Mouse (Mus musculus) embryonic facial prominence, embryonic 13.5 days (tissue): Measurements from ENCODE around the gene Fxr1. TPM values are rescaled to one million over a fixed set of nuclear protein-coding genes. Genes with fewer than 3 reads are reported as not detected.
"Not testable (repeated sequence)": the region's sequence is repeated elsewhere in the genome, so short reads cannot be mapped to it uniquely, and the experiment has no call there.

Source experiments
- ATAC-seq: fragments of 200-750 bp; cut with Nextera tagmentation; 2 replicates; pipeline ENCODE4 v1.8.0; 2017; ENCODE audit warnings: low read depth; ENCODE audit not compliant: insufficient number of reproducible peaks, insufficient read depth, low FRiP score, low TSS enrichment
- H3K27ac ChIP-seq: fragments of 300-500 bp; sonication (generic); 2 replicates; pipeline ENCODE4 v1.5.1; 2015; ENCODE audit warnings: moderate library complexity, mild to moderate bottlenecking, inconsistent platforms
- H3K27me3 ChIP-seq: fragments of 300-500 bp; sonication (generic); 2 replicates; pipeline ENCODE4 v1.6.1; 2015; ENCODE audit warnings: mild to moderate bottlenecking, inconsistent platforms
- H3K36me3 ChIP-seq: fragments of 300-500 bp; sonication (generic); 2 replicates; pipeline ENCODE4 v1.6.1; 2015; ENCODE audit warnings: mild to moderate bottlenecking, inconsistent platforms
- H3K4me1 ChIP-seq: fragments of 300-500 bp; sonication (generic); 2 replicates; pipeline ENCODE4 v1.6.1; 2015; ENCODE audit warnings: inconsistent platforms
- H3K4me2 ChIP-seq: fragments of 300-500 bp; sonication (generic); 2 replicates; pipeline ENCODE4 v1.6.1; 2015; ENCODE audit warnings: moderate library complexity, mild to moderate bottlenecking, inconsistent platforms
- H3K4me3 ChIP-seq: fragments of 300-500 bp; sonication (generic); 2 replicates; pipeline ENCODE4 v1.5.1; 2015; ENCODE audit warnings: mild to moderate bottlenecking, inconsistent platforms
- H3K9ac ChIP-seq: fragments of 300-500 bp; sonication (generic); 2 replicates; pipeline ENCODE4 v1.6.1; 2015; ENCODE audit warnings: mild to moderate bottlenecking, inconsistent platforms
- H3K9me3 ChIP-seq: fragments of 300-500 bp; sonication (generic); 2 replicates; pipeline ENCODE4 v1.6.1; 2016; ENCODE audit warnings: inconsistent platforms
- WGBS: fragments of 180-500 bp; shearing (Covaris S2); methylation state at CpG from one replicate; pipeline ENCODE4 v1.1.7; 2015; ENCODE audit warnings: mixed read lengths; 5-methylcytosine and 5-hydroxymethylcytosine counted together
- polyA plus RNA-seq: library from polyadenylated mRNA; unstranded; fragments of >200 nt; fragmentation: Nextera tagmentation; extraction: Ambion mirVana; gene quantifications from 2 replicates; pipeline ENCODE4 v1.2.1, GENCODE M21; 2015

The Fxr1 gene
- polyA plus RNA-seq, result 61.9 and 64.5 TPM in 2 replicates

GRCm38 (mm10) chr3:34019540-34020381 is at the start of gene Fxr1:
Fxr1 (plus strand) TSS chr3:34019943.
- peaks cover 5% of the 10 kb centered on the region for H3K4me1 ChIP-seq
- under 1% methylated on average over 75 of the region's 97 CpGs for WGBS
- ATAC-seq, result peak; percentile 95
- H3K9me3 ChIP-seq, result no peaks in the 10 kb centered on the region
- peak within 1 kb of the TSS; percentile 94 for H3K27ac ChIP-seq
- H3K36me3 ChIP-seq, result no peaks in the 10 kb centered on the region
- H3K9ac ChIP-seq, result peak within 1 kb of the TSS; percentile 99
- peak within 1 kb of the TSS; percentile 73 for H3K4me2 ChIP-seq
- no peaks in the 10 kb centered on the region for H3K27me3 ChIP-seq
- H3K4me3 ChIP-seq, result peak within 1 kb of the TSS; percentile 96

DNA sequence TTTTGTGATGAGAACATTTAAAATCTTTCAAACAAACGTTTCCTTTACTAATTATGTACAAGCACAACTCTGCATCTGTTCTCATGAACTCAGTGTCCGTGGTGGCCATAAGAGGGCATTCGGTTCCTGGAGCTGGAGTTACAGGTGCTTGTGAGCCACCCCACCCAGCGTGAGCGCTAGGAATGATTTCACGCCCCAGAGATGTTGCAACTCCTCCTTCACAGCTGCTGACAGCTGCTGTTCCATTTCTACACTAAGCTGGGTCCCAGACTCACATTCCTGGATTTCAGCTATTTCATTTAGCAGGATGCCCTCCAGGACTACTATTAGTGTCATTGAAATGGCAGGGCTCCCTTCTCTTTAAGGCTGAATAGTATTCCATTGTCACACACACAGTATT is 40.3 kb upstream of the Fxr1 start:
- H3K4me2 ChIP-seq, result no peak overlapping the region
- no peaks in the 10 kb centered on the region for H3K36me3 ChIP-seq
- ATAC-seq, result no peak
- H3K4me3 ChIP-seq, result no peak overlapping the region
- WGBS, result 65% methylated on average over 6 of the region's 6 CpGs
- H3K4me1 ChIP-seq, result no peaks in the 10 kb centered on the region
- no peak overlapping the region for H3K9ac ChIP-seq
- H3K27ac ChIP-seq, result no peak overlapping the region
- H3K9me3 ChIP-seq, result no peaks in the 10 kb centered on the region
- H3K27me3 ChIP-seq, result no peaks in the 10 kb centered on the region

DNA sequence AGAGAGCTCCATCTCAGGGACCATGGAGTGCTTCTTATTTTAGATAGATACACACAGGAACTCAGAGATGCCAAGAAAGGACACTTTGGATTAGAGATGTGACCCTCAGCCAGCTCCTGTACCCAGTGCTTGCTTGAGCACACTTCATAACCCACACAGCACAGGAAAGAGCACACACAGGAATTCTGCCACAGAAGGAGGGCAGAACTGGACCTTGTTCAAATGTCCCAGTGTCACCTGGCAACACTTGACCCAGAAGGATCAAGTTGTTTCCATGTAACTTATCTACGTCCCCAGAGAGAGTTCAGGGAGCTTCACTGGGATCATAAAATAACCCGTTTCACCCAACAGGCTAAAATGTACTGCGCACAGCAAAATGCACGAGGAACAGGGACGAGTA is 37.0 kb upstream of the Fxr1 start:
- 83% methylated on average over 5 of the region's 5 CpGs for WGBS
- no peaks in the 10 kb centered on the region for H3K36me3 ChIP-seq
- no peak overlapping the region for H3K4me3 ChIP-seq
- no peaks in the 10 kb centered on the region for H3K4me1 ChIP-seq
- no peak overlapping the region for H3K27ac ChIP-seq
- H3K4me2 ChIP-seq, result no peak overlapping the region
- no peaks in the 10 kb centered on the region for H3K9me3 ChIP-seq
- no peak for ATAC-seq
- H3K27me3 ChIP-seq, result no peaks in the 10 kb centered on the region
- no peak overlapping the region for H3K9ac ChIP-seq

DNA sequence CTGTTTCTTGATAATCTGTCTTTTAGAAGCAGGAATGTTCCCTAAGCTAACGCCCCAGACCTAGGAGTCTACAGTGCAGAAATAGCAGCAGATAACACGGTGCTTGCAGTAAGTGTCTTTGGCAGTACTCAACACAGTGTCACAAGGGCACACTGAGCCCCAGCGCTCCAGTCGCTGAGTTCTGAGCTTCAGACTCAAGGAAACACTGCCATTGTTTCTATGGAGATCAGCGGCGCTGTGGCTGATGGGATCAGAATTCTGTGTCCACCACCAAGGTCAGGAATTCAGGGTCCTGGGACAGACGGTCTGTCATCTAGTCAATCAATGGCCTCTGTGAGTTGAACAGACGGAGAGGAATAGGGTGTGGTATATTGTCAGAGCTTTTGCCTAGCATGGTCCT is 30.4 kb upstream of the Fxr1 start:
- Histone ChIP-seq H3K4me1 (no peaks in the 10 kb centered on the region), H3K9me3 (no peaks in the 10 kb centered on the region), H3K9ac (no peak overlapping the region), H3K36me3 (no peaks in the 10 kb centered on the region), H3K27me3 (no peaks in the 10 kb centered on the region), H3K4me3 (no peak overlapping the region), H3K27ac (no peak overlapping the region), H3K4me2 (no peak overlapping the region)
- no peak for ATAC-seq
- WGBS, result 79% methylated on average over 8 of the region's 8 CpGs

GRCm38 (mm10) chr3:33990451-33990850 is 29.3 kb upstream of the Fxr1 start:
- Histone ChIP-seq H3K9ac (no peak overlapping the region), H3K27ac (no peak overlapping the region), H3K4me1 (no peaks in the 10 kb centered on the region), H3K4me3 (no peak overlapping the region), H3K9me3 (no peaks in the 10 kb centered on the region), H3K36me3 (no peaks in the 10 kb centered on the region), H3K4me2 (no peak overlapping the region), H3K27me3 (no peaks in the 10 kb centered on the region)
- no peak for ATAC-seq
- WGBS, result 73% methylated on average over 10 of the region's 10 CpGs

DNA sequence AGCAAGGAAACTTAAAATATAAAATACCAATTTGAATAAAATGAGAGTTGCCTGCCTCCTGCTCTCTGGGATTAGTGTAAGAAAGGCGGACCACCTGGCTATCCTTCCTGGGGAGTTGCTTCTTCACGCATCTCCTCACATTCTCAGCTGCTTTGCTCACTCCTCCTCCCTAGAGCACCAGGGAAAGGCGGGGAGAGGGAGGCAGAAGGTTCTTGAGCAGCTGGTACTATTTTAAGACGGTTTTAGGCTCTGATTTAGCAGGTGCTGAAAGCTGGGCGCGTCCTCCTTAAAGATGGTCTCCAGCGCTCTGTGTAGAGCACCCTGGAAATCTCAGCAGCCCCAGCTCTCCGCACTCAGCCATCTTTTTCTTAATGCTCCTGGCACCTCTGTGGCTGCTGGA is 28.8 kb upstream of the Fxr1 start:
- Histone ChIP-seq H3K27me3 (no peaks in the 10 kb centered on the region), H3K4me2 (no peak overlapping the region), H3K36me3 (no peaks in the 10 kb centered on the region), H3K9me3 (no peaks in the 10 kb centered on the region), H3K4me1 (no peaks in the 10 kb centered on the region), H3K4me3 (no peak overlapping the region), H3K9ac (no peak overlapping the region), H3K27ac (no peak overlapping the region)
- 67% methylated on average over 8 of the region's 8 CpGs for WGBS
- ATAC-seq, result no peak

DNA sequence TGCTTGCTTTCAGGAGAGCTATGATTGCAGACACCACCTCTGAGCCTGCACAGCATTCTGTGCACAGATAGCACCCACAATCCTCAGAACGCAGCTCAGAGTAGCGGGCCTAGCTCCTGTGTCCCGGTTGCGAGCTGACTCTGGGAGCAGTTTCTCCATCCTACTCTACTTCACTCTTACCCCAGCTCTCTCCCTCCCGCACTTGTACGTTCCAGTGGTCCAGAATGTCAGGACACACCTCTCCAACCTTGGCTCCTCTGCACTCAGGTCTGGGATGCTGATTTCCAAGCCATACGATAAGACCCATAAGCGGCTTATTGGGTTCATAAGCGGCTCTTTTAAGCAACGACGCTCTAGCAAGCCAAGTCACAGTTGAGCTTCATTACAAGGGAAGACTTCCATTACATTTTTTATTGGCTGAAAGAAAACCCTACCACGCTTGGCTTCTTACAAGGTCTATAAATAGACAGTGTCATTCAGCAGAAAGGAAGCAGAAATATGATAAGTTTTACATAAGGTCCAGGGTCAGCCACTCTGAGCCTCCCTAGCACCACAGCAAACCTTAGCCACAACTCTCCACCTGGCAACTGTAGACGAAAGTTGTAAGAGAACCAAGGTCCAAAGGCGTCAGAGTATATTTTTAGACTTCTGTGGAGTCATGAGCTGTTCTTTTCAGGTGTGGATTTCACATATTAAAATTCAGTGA is 26.2 kb upstream of the Fxr1 start:
- Histone ChIP-seq H3K9me3 (no peaks in the 10 kb centered on the region), H3K27me3 (no peaks in the 10 kb centered on the region), H3K4me2 (no peak overlapping the region), H3K27ac (no peak overlapping the region), H3K9ac (no peak overlapping the region), H3K4me1 (no peaks in the 10 kb centered on the region), H3K4me3 (no peak overlapping the region), H3K36me3 (no peaks in the 10 kb centered on the region)
- WGBS, result 79% methylated on average over 14 of the region's 14 CpGs
- no peak for ATAC-seq

GRCm38 (mm10) chr3:33994127-33994488 is 25.6 kb upstream of the Fxr1 start:
- H3K9ac ChIP-seq, result no peak overlapping the region
- H3K4me1 ChIP-seq, result no peaks in the 10 kb centered on the region
- ATAC-seq, result no peak
- H3K4me3 ChIP-seq, result no peak overlapping the region
- no peak overlapping the region for H3K4me2 ChIP-seq
- no peaks in the 10 kb centered on the region for H3K9me3 ChIP-seq
- H3K27me3 ChIP-seq, result no peaks in the 10 kb centered on the region
- 47% methylated on average over 3 of the region's 3 CpGs for WGBS
- no peaks in the 10 kb centered on the region for H3K36me3 ChIP-seq
- H3K27ac ChIP-seq, result no peak overlapping the region

- H3K36me3 ChIP-seq, result not testable (repeated sequence)
These were observed 18.1 kb upstream of the Fxr1 start for GRCm38 (mm10) chr3:34001691-34002090.

GRCm38 (mm10) chr3:34003860-34004259 is 15.9 kb upstream of the Fxr1 start:
- Histone ChIP-seq H3K36me3 (no peaks in the 10 kb centered on the region), H3K4me2 (no peak overlapping the region), H3K27me3 (no peaks in the 10 kb centered on the region), H3K4me1 (no peaks in the 10 kb centered on the region), H3K9me3 (no peaks in the 10 kb centered on the region), H3K9ac (no peak overlapping the region), H3K27ac (no peak overlapping the region), H3K4me3 (no peak overlapping the region)
- ATAC-seq, result no peak
- WGBS, result 86% methylated on average over 3 of the region's 3 CpGs

More at GRCm38 (mm10) chr3:34001691-34002090, 18.1 kb upstream of the Fxr1 start:
- not testable (repeated sequence) for ATAC-seq, H3K27me3 ChIP-seq, H3K9me3 ChIP-seq, H3K4me2 ChIP-seq, H3K9ac ChIP-seq, H3K4me1 ChIP-seq, H3K27ac ChIP-seq, H3K4me3 ChIP-seq

DNA sequence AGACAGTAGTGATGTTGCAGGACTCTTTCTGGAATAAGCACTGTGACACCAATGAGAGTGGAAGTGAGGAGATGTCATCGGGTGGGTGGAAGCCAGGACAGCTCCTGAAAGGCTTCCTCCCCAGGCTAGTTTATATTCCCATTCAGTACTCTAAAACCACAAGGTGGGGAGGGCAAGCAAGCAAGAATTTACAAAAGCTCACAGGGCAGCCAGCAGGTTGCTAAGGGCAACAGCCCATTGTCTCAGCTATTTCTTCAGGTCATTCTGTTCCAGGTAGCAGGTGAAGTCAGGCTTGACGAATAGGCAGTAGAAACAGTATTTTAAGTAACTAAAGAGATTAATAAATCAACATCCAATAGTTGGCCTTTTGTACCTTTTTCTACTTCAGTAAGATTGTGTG is 13.4 kb upstream of the Fxr1 start:
- no peak overlapping the region for H3K27ac ChIP-seq
- no peaks in the 10 kb centered on the region for H3K27me3 ChIP-seq
- no peak for ATAC-seq
- H3K4me2 ChIP-seq, result no peak overlapping the region
- no peak overlapping the region for H3K9ac ChIP-seq
- H3K9me3 ChIP-seq, result no peaks in the 10 kb centered on the region
- WGBS, result 48% methylated on average over 2 of the region's 2 CpGs
- no peaks in the 10 kb centered on the region for H3K4me1 ChIP-seq
- H3K4me3 ChIP-seq, result no peak overlapping the region
- no peaks in the 10 kb centered on the region for H3K36me3 ChIP-seq

DNA sequence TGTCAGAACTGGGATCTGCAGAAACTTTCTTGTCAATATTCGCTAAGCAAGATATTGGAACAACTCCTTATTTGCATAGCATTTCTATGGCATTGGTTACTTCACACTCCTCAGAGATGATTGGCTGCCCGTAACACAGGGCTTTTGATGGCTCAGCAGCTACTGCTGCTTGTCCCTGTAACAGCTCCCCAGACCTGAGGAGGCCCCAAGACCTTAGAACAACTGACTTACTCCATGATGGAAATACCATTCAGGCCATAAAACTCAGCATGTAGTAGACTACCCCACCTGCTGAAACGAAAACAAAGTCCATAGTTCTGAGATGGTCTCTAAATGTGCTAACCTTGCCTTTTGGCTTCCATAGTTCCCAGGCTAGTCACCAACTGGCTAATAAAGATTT is 12.9 kb upstream of the Fxr1 start:
- Histone ChIP-seq H3K9ac (no peak overlapping the region), H3K27me3 (no peaks in the 10 kb centered on the region), H3K36me3 (no peaks in the 10 kb centered on the region), H3K4me3 (no peak overlapping the region), H3K9me3 (no peaks in the 10 kb centered on the region), H3K4me1 (no peaks in the 10 kb centered on the region), H3K4me2 (no peak overlapping the region), H3K27ac (no peak overlapping the region)
- no peak for ATAC-seq
- WGBS, result 74% methylated on average over 3 of the region's 3 CpGs
